Mouse (Mus musculus) spleen, postnatal 10 days (tissue): ENCODE data around the gene Ccdc40.

Source experiments
- DNase-seq, 2 experiments: peaks; one replicate each; pipeline ENCODE4 v3.0.0; 2021 to 2022; ENCODE audit warnings: low spot score in 2 of 2

Gene Ccdc40

GRCm38 (mm10) chr11:119228091-119228781, at the start of gene Ccdc40, which contains the start of gene Tbc1d16:
Gene Ccdc40, plus strand, starts transcription at chr11:119228572.
Gene Tbc1d16, minus strand, starts transcription at chr11:119228499.
- DNase-seq = peak in 1 of 2 experiments; percentile 62

DNA sequence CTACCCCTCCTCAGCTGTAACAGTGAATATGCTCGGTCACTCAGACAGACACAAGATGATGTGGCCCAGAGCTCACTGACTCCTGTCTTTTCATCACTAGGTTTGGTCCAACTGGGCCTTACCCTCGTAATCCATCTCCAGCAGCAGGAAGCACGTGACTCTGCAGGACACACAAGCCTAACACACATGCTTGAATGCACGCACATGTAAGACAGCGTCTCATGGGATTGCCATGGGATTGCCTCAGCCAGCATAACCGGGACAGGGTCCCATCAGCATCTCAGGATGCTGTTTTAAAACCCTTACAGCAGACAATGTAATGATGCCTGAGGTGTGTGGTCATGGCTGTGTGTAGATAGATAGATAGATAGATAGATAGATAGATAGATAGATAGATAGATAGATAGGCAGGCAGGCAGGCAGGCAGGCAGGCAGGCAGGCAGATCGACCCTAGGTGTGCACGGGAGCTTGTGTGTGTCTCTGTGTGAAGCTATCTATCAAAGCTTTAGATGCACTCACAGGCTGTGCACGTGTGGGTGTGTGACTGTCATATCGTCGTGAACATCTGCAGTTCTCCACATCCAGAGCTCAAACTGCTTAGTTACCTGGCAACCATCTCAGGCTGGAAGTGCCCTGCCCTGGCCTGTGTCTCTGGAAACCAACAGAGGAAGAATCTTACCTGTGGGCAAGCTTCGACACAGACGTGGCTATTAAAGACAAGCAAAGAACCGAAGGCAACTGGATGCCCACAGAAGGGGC, 47.4 kb upstream of the Ccdc40 start:
- DNase-seq = no peak

GRCm38 (mm10) chr11:119181861-119182395, 46.4 kb upstream of the Ccdc40 start:
- DNase-seq = no peak

GRCm38 (mm10) chr11:119183684-119184310, 44.6 kb upstream of the Ccdc40 start:
- no peak for DNase-seq

- no peak for DNase-seq
Measured at GRCm38 (mm10) chr11:119186381-119186780, 42.0 kb upstream of the Ccdc40 start.

DNA sequence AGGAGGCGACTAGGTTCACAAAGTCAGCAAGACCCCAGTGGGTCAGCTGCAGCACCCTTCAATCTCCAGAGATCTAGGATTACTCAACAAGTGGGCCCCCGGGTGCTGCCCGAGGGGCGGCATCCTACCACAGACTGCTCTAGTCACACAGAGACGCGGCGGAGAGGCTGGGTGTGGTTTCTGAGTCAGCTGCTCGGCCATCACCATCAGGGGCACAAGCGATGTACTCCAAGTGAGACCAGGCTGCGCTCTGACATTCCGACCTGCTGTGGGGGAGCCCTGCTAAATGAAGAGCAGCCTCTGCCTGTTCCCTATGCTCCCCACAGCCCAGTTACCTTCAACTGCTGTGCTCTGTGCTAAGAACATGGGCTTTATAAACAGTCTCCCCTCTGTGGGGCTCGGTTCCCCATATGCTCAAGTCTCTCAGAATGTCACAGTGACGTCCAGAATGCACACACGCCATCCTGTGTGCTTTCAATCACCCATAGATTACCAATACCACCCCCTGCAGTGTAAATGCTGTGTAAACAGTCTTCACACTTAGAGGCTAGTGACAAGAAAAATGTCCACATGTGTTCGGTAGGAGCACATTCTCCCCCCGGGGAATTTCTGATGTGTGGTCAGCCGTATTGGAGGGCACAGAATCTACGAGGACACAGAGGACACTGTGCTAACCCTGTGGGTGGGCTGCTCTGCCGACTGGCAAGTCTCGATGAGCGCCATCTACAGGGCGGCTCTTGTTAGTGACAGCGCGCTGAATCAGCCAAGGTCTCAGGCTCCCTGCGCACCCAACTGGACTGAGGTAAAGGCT, 41.2 kb upstream of the Ccdc40 start:
- DNase-seq = peak; percentile 43 to 77

DNA sequence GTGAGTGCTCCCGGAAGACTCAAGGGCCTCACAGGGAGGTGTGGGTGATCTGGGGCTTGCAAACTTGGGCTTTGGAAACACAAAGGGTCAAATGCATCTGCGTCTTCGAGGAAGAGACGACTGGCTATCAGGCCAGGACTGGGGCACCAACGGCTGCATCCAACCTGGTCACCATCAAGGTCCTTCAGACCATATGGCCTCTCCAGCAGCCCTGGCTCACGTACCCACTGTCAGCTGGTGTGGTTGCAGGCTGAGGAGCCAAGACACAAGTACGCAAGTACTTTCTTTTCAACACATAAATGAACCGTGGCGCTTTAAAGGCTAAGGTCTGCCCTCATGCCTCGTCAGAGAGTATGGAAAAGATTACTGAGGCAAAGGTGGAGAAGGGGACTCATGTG, 40.6 kb upstream of the Ccdc40 start:
- no peak for DNase-seq

DNA sequence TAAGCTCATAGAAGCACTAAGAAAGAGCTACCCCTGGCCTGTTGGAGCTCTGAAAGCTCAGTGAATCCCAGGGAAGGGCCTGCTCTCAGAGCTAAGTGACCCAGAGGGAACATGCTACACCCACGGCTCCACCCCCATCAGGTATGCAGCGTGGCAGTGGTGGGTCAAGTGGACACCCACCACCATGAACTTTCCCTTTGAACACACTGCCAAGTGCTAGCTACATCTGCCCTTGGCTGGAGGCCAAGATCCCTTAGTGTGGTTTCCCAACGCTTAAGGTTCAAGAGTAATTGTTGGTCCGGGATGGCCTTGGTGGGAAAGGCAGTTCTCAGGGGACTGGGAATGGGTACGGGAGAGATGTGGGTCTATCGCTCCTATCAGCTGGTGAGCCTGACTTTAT, 40.0 kb upstream of the Ccdc40 start:
- no peak for DNase-seq

DNA sequence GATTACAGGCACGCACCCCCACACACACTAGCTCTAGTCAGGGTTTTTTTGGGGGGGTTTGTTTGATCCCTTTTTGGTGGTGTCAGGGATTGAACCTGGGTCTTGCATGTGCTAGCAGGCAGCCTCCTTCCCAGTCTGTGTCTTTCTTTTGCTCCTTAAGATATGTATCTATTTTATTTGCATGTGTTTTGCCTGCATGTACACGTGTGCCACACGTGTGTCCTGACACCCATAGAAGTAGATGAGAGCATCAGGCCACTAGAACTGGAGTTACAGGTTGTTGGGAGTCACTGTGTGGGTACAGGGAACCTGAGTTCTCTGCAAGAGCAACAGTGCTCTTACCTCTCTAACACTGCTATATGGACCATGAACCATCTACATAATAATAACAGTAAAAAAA, 39.1 kb upstream of the Ccdc40 start:
- no peak for DNase-seq

DNA sequence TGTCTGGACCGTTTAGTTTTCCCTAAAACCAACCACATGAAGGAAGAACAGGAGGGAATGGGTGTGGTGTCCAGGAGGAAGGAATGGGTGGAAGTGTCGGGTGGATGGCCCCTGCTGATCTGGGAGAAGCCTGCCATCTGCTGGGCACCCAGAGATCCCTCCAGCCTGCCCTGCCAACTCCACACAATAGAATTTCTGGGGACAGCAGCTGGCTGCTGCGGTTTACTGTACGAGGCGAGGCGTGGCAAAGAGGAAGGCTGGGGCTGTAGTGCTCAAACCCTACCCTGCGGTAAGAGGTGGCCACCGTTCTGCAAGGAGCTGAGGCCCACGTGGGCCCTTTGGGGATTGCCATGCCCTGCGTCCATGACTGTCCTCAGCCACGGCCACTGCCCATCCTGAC, 37.9 kb upstream of the Ccdc40 start:
- DNase-seq = peak; percentile 26 to 70

- DNase-seq = peak in 1 of 2 experiments; percentile 35
Measured at GRCm38 (mm10) chr11:119191606-119192081, 36.7 kb upstream of the Ccdc40 start.

DNA sequence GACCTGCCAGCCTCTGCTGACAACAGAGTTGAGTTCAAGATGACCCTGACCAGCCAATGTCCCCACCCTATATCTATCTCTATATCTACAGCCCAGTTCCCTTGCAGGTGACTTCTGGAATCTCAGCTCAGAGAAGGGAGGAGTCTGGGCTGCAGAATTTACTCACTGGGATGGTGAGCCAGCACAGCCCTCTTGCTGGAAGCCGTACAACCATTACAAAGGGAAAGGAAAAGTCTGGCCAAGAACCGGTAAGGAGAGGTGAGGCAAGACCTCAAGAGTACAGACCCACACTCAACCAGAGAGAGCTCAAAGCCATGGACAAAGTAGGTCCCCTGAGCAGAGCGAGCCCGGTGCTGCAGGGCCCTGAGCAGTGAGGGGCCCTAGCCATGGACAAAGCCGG, 36.2 kb upstream of the Ccdc40 start:
- no peak for DNase-seq

- DNase-seq = no peak
Measured at GRCm38 (mm10) chr11:119192605-119193004, 35.8 kb upstream of the Ccdc40 start.

- DNase-seq = no peak
Measured at GRCm38 (mm10) chr11:119197618-119198563, 30.5 kb upstream of the Ccdc40 start.

- peak in 1 of 2 experiments; percentile 60 for DNase-seq
Measured at GRCm38 (mm10) chr11:119198564-119199232, 29.7 kb upstream of the Ccdc40 start.

GRCm38 (mm10) chr11:119199233-119199601, 29.2 kb upstream of the Ccdc40 start:
- no peak for DNase-seq

DNA sequence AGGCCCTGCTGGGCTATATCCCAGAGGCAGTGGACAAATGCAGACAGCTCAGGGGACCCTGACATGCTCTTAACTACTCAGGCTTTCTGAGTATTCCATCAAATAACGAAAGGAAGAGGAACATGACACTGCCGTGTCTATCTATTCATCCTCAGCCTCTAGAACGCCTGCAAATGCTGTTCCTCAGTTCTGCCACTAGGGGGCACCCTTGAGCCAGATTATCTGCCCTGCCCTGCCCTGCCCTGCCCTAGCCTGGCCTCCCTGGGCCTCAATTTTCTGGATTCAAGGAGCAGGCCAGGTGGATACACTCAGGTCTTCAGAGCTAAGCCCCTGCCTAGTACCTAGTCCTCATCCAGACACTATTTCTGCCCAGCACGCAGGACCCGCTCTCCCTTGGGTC, 24.9 kb upstream of the Ccdc40 start:
- DNase-seq = peak in 1 of 2 experiments; percentile 62

DNA sequence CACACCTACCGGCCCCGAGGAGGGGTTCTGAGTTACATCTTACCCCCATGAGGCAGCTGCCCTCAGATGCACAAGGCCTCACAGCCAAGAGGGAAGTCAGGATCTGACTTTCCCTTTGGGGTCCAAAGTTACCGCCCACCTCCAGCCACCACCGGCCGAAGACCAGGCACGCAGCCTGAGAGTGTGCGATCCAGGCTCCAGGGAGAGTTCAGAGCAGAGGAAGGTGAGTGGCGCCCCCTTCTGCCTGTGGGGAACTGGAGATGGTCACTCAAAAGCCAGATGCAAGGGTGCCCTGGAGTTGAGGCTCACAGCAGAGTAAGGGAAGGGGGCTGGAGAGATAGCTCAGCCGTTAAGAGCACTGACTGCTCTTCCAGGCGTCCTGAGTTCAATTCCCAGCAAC, 22.6 kb upstream of the Ccdc40 start:
- no peak for DNase-seq

GRCm38 (mm10) chr11:119206562-119206961, 21.8 kb upstream of the Ccdc40 start:
- DNase-seq = peak; percentile 48 to 73

DNA sequence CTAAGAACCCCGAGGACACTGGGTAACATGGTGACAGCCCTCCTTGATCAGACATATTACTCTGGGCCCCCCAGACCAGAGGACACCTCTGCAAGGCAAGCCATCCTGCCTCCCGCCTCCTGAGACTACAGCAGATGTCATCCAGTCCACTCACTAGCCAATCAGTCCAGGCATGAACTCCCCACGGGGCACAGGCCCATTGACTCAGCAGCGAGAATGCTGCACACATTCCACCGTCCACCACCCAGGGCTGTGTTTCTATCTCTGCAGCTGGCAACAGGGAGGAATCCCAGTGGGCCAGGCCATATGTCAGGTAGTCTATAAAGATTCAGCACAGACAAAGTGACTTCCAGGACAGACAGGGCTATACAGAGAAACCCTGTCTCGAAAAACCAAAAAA, 20.4 kb upstream of the Ccdc40 start:
- no peak for DNase-seq
